Mouse (Mus musculus) liver, embryonic 14.5 days (tissue): ENCODE measurements around the gene Cep350. TPM values are rescaled to one million over a fixed set of nuclear protein-coding genes. Genes with fewer than 3 reads are reported as not detected.
A peak's percentile ranks its signal among the peaks of the same experiment; 100 is the strongest.

ENCODE experiments used
- ATAC-seq: fragments of 200-750 bp; cut with Nextera tagmentation; 2 replicates; pipeline ENCODE4 v1.8.0; 2017; ENCODE audit warnings: moderate number of reproducible peaks, mild to moderate bottlenecking, moderate library complexity; ENCODE audit not compliant: insufficient read depth
- DNase-seq, 3 experiments: peaks; one replicate each; pipeline ENCODE4 v3.0.0-alpha.2; 2012 to 2013; ENCODE audit warnings: low read depth in 3 of 3, low spot score in 3 of 3
- H3K27ac ChIP-seq: fragments of 300-500 bp; sonication (generic); 2 replicates; pipeline ENCODE4 v1.5.1; 2014; ENCODE audit warnings: moderate library complexity, mild to moderate bottlenecking, control low read depth, inconsistent platforms
- H3K27me3 ChIP-seq: fragments of 300-500 bp; sonication (generic); 2 replicates; pipeline ENCODE4 v1.6.1; 2014; ENCODE audit warnings: mild to moderate bottlenecking, low read length, moderate library complexity; ENCODE audit not compliant: control insufficient read depth, insufficient read depth
- H3K36me3 ChIP-seq: fragments of 300-500 bp; sonication (generic); replicated peaks from 2 replicates; pipeline ENCODE4 v1.6.1; 2014; ENCODE audit warnings: low read depth; ENCODE audit not compliant: control insufficient read depth, insufficient read depth
- H3K4me1 ChIP-seq, 2 experiments: fragments of 200-500 bp in 1 of 2; fragments of 300-500 bp in 1 of 2; sonication (generic) in 1 of 2; replicated peaks; 2 replicates each; pipeline ENCODE4 v1.6.1; 2012 to 2014; ENCODE audit warnings: antibody characterized with exemption in 1 of 2, inconsistent platforms in 1 of 2, low read length in 1 of 2; ENCODE audit not compliant: control insufficient read depth in 2 of 2, insufficient read depth in 2 of 2
- H3K4me2 ChIP-seq: fragments of 300-500 bp; sonication (generic); 2 replicates; pipeline ENCODE4 v1.6.1; 2014; ENCODE audit warnings: low read depth, mild to moderate bottlenecking, control low read depth, moderate library complexity
- H3K4me3 ChIP-seq, 2 experiments: fragments of 200-500 bp in 1 of 2; fragments of 300-500 bp in 1 of 2; sonication (generic) in 1 of 2; 2 replicates each; pipeline ENCODE4 v1.5.1; 2012 to 2014; ENCODE audit warnings: low read depth in 2 of 2, low read length in 2 of 2, mild to moderate bottlenecking in 2 of 2, control low read depth in 1 of 2, inconsistent platforms in 1 of 2, moderate library complexity in 1 of 2; ENCODE audit not compliant: insufficient read depth in 1 of 2
- H3K9ac ChIP-seq: fragments of 300-500 bp; sonication (generic); replicated peaks from 2 replicates; pipeline ENCODE4 v1.6.1; 2014; ENCODE audit warnings: mild to moderate bottlenecking, control low read depth, moderate library complexity
- H3K9me3 ChIP-seq: fragments of 300-500 bp; sonication (generic); 2 replicates; pipeline ENCODE4 v1.6.1; 2016; ENCODE audit warnings: low read length, mixed read lengths; ENCODE audit not compliant: control insufficient read depth
- CTCF ChIP-seq: IDR thresholded peaks from 2 replicates; pipeline ENCODE4 v1.5.1; 2016; ENCODE audit warnings: antibody characterized with exemption, low read depth, control low read depth
- EP300 ChIP-seq: IDR thresholded peaks from 2 replicates; pipeline ENCODE4 v1.6.1; 2016; ENCODE audit warnings: antibody characterized with exemption, low read depth
- WGBS: fragments of 180-500 bp; shearing (Covaris S2); extraction: QIAGEN DNeasy Blood & Tissue Kit; methylation state at CpG from one replicate; pipeline ENCODE4 v1.1.7; 2014; ENCODE audit not compliant: insufficient replicate concordance; 5-methylcytosine and 5-hydroxymethylcytosine counted together
- polyA plus RNA-seq, 2 experiments: library from polyadenylated mRNA; depleted of rRNA in 1 of 2; stranded (reverse) in 1 of 2; unstranded in 1 of 2; fragments of >200 nt; fragmentation: Nextera tagmentation in 1 of 2; extraction: Ambion mirVana in 1 of 2; gene quantifications; 2 replicates each; pipeline versions ENCODE4 v1.2.1 to v1.2.3; 2012 to 2014

The Cep350 gene
- polyA plus RNA-seq, 2 experiments = 3.5 to 4.2 TPM

- H3K9ac ChIP-seq = no peak overlapping the region
- DNase-seq (no peak), ATAC-seq (no peak)
- no peak overlapping the region for H3K4me2 ChIP-seq
- H3K9me3 ChIP-seq = no peaks in the 10 kb centered on the region
- 69% methylated on average over 7 of the region's 7 CpGs for WGBS
- peaks cover 9 to 16% of the 10 kb centered on the region in 2 experiments for H3K4me1 ChIP-seq
- no peak overlapping the region for H3K4me3 ChIP-seq
- H3K27me3 ChIP-seq = no peaks in the 10 kb centered on the region
- no peak overlapping the region for H3K27ac ChIP-seq
- TF ChIP-seq EP300 = no peak
- TF ChIP-seq CTCF = no peak
- H3K36me3 ChIP-seq = peaks cover 32% of the 10 kb centered on the region
These were observed 117.9 kb downstream of the Cep350 start for GRCm38 (mm10) chr1:155854926-155855702.

GRCm38 (mm10) chr1:155853009-155853408, 120.0 kb downstream of the Cep350 start:
- 45% methylated on average over 5 of the region's 5 CpGs for WGBS
- Histone ChIP-seq H3K4me1 (peaks cover 9 to 16% of the 10 kb centered on the region in 2 experiments), H3K36me3 (peaks cover 26% of the 10 kb centered on the region), H3K27me3 (no peaks in the 10 kb centered on the region), H3K4me2 (no peak overlapping the region), H3K9ac (no peak overlapping the region), H3K27ac (no peak overlapping the region; the same call in 1 of the 2 replicates), H3K9me3 (no peaks in the 10 kb centered on the region), H3K4me3 (no peak overlapping the region)
- ATAC-seq = peak; percentile 77
- DNase-seq = peak in 2 of 3 experiments; percentile 16 to 28
- TF ChIP-seq CTCF = no peak
- TF ChIP-seq EP300 = peak; percentile 28; the same call in 1 of the 2 replicates

GRCm38 (mm10) chr1:155844235-155844634, 128.8 kb downstream of the Cep350 start:
- Histone ChIP-seq H3K36me3 (peaks cover 22% of the 10 kb centered on the region), H3K27ac (no peak overlapping the region), H3K4me1 (peaks cover 2 to 6% of the 10 kb centered on the region in 2 experiments; a peak in 2 of 4 replicates), H3K4me3 (no peak overlapping the region), H3K9me3 (no peaks in the 10 kb centered on the region), H3K27me3 (no peaks in the 10 kb centered on the region), H3K9ac (no peak overlapping the region), H3K4me2 (no peak overlapping the region)
- no peak for DNase-seq
- no peak for ATAC-seq
- 62% methylated on average over 5 of the region's 5 CpGs for WGBS
- TF ChIP-seq EP300 = no peak
- no peak for TF ChIP-seq CTCF

- peaks cover 2 to 6% of the 10 kb centered on the region in 2 experiments; a peak in 2 of 4 replicates for H3K4me1 ChIP-seq
- H3K36me3 ChIP-seq = peaks cover 19% of the 10 kb centered on the region
- H3K9me3 ChIP-seq = no peaks in the 10 kb centered on the region
- no peak overlapping the region for H3K9ac ChIP-seq
- H3K27me3 ChIP-seq = no peaks in the 10 kb centered on the region
- ATAC-seq (no peak), DNase-seq (no peak)
- H3K27ac ChIP-seq = no peak overlapping the region
- no peak for TF ChIP-seq CTCF
- no peak for TF ChIP-seq EP300
- no peak overlapping the region for H3K4me3 ChIP-seq
- H3K4me2 ChIP-seq = no peak overlapping the region
- WGBS = 67% methylated on average over 4 of the region's 4 CpGs
These were observed 129.5 kb downstream of the Cep350 start for GRCm38 (mm10) chr1:155843538-155843937.

GRCm38 (mm10) chr1:155835667-155836066, 137.4 kb downstream of the Cep350 start:
- H3K36me3 ChIP-seq = no peaks in the 10 kb centered on the region
- peak in 2 of 3 experiments; percentile 31 to 35 for DNase-seq
- H3K4me1 ChIP-seq = peaks cover 7 to 8% of the 10 kb centered on the region in 2 experiments; a peak in 3 of 4 replicates
- H3K4me3 ChIP-seq = no peak overlapping the region
- TF ChIP-seq CTCF (no peak), EP300 (peak; percentile 70)
- H3K27me3 ChIP-seq = no peaks in the 10 kb centered on the region
- no peak overlapping the region for H3K27ac ChIP-seq
- H3K9ac ChIP-seq = no peak overlapping the region
- no peaks in the 10 kb centered on the region for H3K9me3 ChIP-seq
- ATAC-seq = peak; percentile 88
- 6% methylated on average over 2 of the region's 2 CpGs for WGBS
- peak overlapping the region; percentile 1 for H3K4me2 ChIP-seq
